Mouse (Mus musculus) CH12.LX (cell line): ENCODE results near the gene Mesp2. TPM values are rescaled to one million over a fixed set of nuclear protein-coding genes. Genes with fewer than 3 reads are reported as not detected.
A peak's percentile ranks its signal among the peaks of the same experiment; 100 is the strongest.

Experiments
- DNase-seq: peaks from one replicate; pipeline ENCODE4 v3.0.0-alpha.2; 2013; ENCODE audit errors: extremely low read depth
- H3K27ac ChIP-seq: 2 replicates; pipeline ENCODE4 v1.5.1; 2012; ENCODE audit warnings: low read depth, mild to moderate bottlenecking, control low read depth, moderate library complexity; ENCODE audit not compliant: insufficient read depth
- H3K27me3 ChIP-seq: replicated peaks from 2 replicates; pipeline ENCODE3; 2012; ENCODE audit warnings: inconsistent platforms
- H3K36me3 ChIP-seq, 2 experiments: replicated peaks in 1 of 2; 2 replicates each; pipeline versions ENCODE3 to v1.6.1; 2012; ENCODE audit warnings: inconsistent platforms in 1 of 2, low read length in 1 of 2, mild to moderate bottlenecking in 1 of 2, mixed read lengths in 1 of 2, moderate library complexity in 1 of 2; ENCODE audit not compliant: control insufficient read depth in 1 of 2, insufficient read depth in 1 of 2
- H3K4me1 ChIP-seq, 2 experiments: 2 replicates each; pipeline ENCODE4 v1.6.1; 2012; ENCODE audit warnings: inconsistent platforms in 1 of 2, moderate library complexity in 1 of 2; ENCODE audit not compliant: insufficient read depth in 2 of 2, control insufficient read depth in 1 of 2
- H3K4me2 ChIP-seq: 2 replicates; pipeline ENCODE4 v1.6.1; 2012; ENCODE audit warnings: low read depth, mild to moderate bottlenecking, control low read depth; ENCODE audit not compliant: poor library complexity, insufficient read depth, severe bottlenecking
- H3K4me3 ChIP-seq, 3 experiments: fragments of 150-350 bp in 1 of 3; sonication (generic) in 1 of 3; replicated peaks in 1 of 3; 2 replicates each; pipeline versions ENCODE3 to v1.5.1; 2011 to 2012; ENCODE audit warnings: low read depth in 2 of 3, low read length in 2 of 3, mild to moderate bottlenecking in 2 of 3, moderate library complexity in 2 of 3, control low read depth in 1 of 3, improper control_type of control experiment in 1 of 3, inconsistent platforms in 1 of 3, mixed read lengths in 1 of 3; ENCODE audit not compliant: poor library complexity in 1 of 3
- H3K79me2 ChIP-seq: replicated peaks from 2 replicates; pipeline ENCODE4 v1.6.1; 2012; ENCODE audit warnings: mild to moderate bottlenecking, moderate library complexity; ENCODE audit not compliant: control insufficient read depth, poor library complexity, insufficient read depth, severe bottlenecking; ENCODE audit errors: extremely low read depth
- H3K9ac ChIP-seq: 2 replicates; pipeline ENCODE4 v1.6.1; 2012; ENCODE audit warnings: low read depth, mild to moderate bottlenecking, control low read depth, moderate library complexity; ENCODE audit not compliant: insufficient read depth
- H3K9me3 ChIP-seq: replicated peaks from 2 replicates; pipeline ENCODE3; 2012; ENCODE audit warnings: low read length, inconsistent platforms, mixed read lengths
- CTCF ChIP-seq, 2 experiments: IDR thresholded peaks in 1 of 2; conservative IDR thresholded peaks in 1 of 2; 2 replicates each; pipeline ENCODE4 v1.5.1; 2011 to 2012; ENCODE audit warnings: low read depth in 2 of 2, low read length in 2 of 2, improper control_type of control experiment in 1 of 2, inconsistent platforms in 1 of 2, mild to moderate bottlenecking in 1 of 2, moderate library complexity in 1 of 2
- EP300 ChIP-seq: IDR thresholded peaks from 2 replicates; pipeline ENCODE4 v1.6.1; 2011; ENCODE audit warnings: low read length, improper control_type of control experiment
- ETS1 ChIP-seq: conservative IDR thresholded peaks from 2 replicates; pipeline ENCODE4 v1.6.1; 2012; ENCODE audit warnings: low read depth, mild to moderate bottlenecking, inconsistent platforms, low read length, improper control_type of control experiment, moderate library complexity
- KAT2A ChIP-seq: IDR thresholded peaks from 2 replicates; pipeline ENCODE4 v1.6.1; 2012; ENCODE audit warnings: low read length, improper control_type of control experiment, inconsistent platforms; ENCODE audit not compliant: insufficient replicate concordance
- MYC ChIP-seq: IDR thresholded peaks from 2 replicates; pipeline ENCODE4 v1.6.1; 2011; ENCODE audit warnings: low read depth, mild to moderate bottlenecking, improper control_type of control experiment, low read length
- RAD21 ChIP-seq: IDR thresholded peaks from 2 replicates; pipeline ENCODE4 v1.6.1; 2011; ENCODE audit warnings: low read depth, mild to moderate bottlenecking, low read length, improper control_type of control experiment, moderate library complexity
- SIN3A ChIP-seq: IDR thresholded peaks from 2 replicates; pipeline ENCODE4 v1.6.1; 2012; ENCODE audit warnings: low read length, improper control_type of control experiment, inconsistent platforms
- SMC3 ChIP-seq: IDR thresholded peaks from 2 replicates; pipeline ENCODE4 v1.6.1; 2011; ENCODE audit warnings: low read depth, low read length, improper control_type of control experiment
- TBP ChIP-seq: conservative IDR thresholded peaks from 2 replicates; pipeline ENCODE4 v1.6.1; 2011; ENCODE audit warnings: low read depth, low read length, improper control_type of control experiment
- UBTF ChIP-seq: IDR thresholded peaks from 2 replicates; pipeline ENCODE4 v1.6.1; 2012; ENCODE audit warnings: low read depth, mild to moderate bottlenecking, inconsistent platforms, low read length, improper control_type of control experiment, moderate library complexity
- ZKSCAN1 ChIP-seq: IDR thresholded peaks from 2 replicates; pipeline ENCODE4 v1.6.1; 2012; ENCODE audit warnings: low read depth, inconsistent platforms, low read length, improper control_type of control experiment, borderline replicate concordance
- dilution Hi-C: fragments of 300-500 bp; cut with MboI; formaldehyde crosslinking; loops from 2 replicates; pipeline ENCODE4 v1.14.3; 2020; ENCODE audit warnings: low sequenced_read_pairs; ENCODE audit not compliant: extremely low pct_unique_long_range_greater_than_20kb, extremely low pct_ligation_motif_present
- in situ Hi-C: fragments of 300-500 bp; cut with MboI; formaldehyde crosslinking; loops from 3 replicates; pipeline ENCODE4 v1.14.3; 2019; ENCODE audit warnings: low sequenced_read_pairs, low pct_ligation_motif_present, low pct_unique_long_range_greater_than_20kb, mixed read lengths
- polyA plus RNA-seq: library from polyadenylated mRNA; unstranded; fragments of >175 nt; gene quantifications from 2 replicates; pipeline ENCODE4 v1.2.1, GENCODE M21; 2012; ENCODE audit warnings: low read depth; ENCODE audit not compliant: insufficient read length
- total RNA-seq, 2 experiments: library from RNA; depleted of rRNA; stranded (reverse); fragments of 300-350 nt in 1 of 2; fragments of >200 nt in 1 of 2; gene quantifications; 2 replicates each; pipeline ENCODE4 v1.2.3; 2012 to 2014

Mesp2 gene
- total and polyA plus RNA-seq, 3 experiments, result not detected

GRCm38 (mm10) chr7:79780647-79781626 is 29.6 kb upstream of the Mesp2 start:
- no peak overlapping the region for H3K27ac ChIP-seq
- H3K4me1 ChIP-seq, result peaks cover 0 to 10% of the 10 kb centered on the region in 2 experiments; a peak in 3 of 4 replicates
- H3K27me3 ChIP-seq, result peaks cover 2% of the 10 kb centered on the region
- in situ Hi-C loops, result no loop called here
- peak overlapping the region in 2 of 3 experiments; percentile 10 to 22 for H3K4me3 ChIP-seq
- H3K9me3 ChIP-seq, result no peaks in the 10 kb centered on the region
- H3K4me2 ChIP-seq, result peak overlapping the region; percentile 48
- peak; percentile 66 for TF ChIP-seq RAD21
- TF ChIP-seq ZKSCAN1, result no peak
- peak; percentile 84 to 89 for TF ChIP-seq CTCF (conservative IDR thresholded peaks at IDR 0.05 in 1 of 2, IDR thresholded peaks at IDR 0.05 in 1 of 2; ENCODE audit: low read depth in 2 of 2, low read length in 2 of 2)
- TF ChIP-seq UBTF, result no peak
- TF ChIP-seq MYC, result peak; percentile 81
- TF ChIP-seq SMC3, result peak; percentile 61
- TF ChIP-seq, all 38 proteins: peak for 4
- Histone ChIP-seq H3K36me3 (no peaks in the 10 kb centered on the region), H3K79me2 (no peaks in the 10 kb centered on the region), H3K9ac (no peak overlapping the region)
- dilution Hi-C loops, result no loop called here
- DNase-seq, result peak; percentile 76

- Histone ChIP-seq H3K9ac (no peak overlapping the region), H3K36me3 (no peaks in the 10 kb centered on the region), H3K27me3 (peaks cover under 1% of the 10 kb centered on the region), H3K79me2 (no peaks in the 10 kb centered on the region)
- dilution Hi-C loops, result no loop called here
- in situ Hi-C loops, result no loop called here
- TF ChIP-seq EP300 (no peak), KAT2A (no peak), SIN3A (no peak), TBP (0 out of 2 replicates have a peak, but pooled peaks have one; percentile 30), ETS1 (no peak)
- TF ChIP-seq, all 38 proteins: peak for 1
- Histone ChIP-seq H3K4me1 (peaks cover 0 to 10% of the 10 kb centered on the region in 2 experiments; a peak in 3 of 4 replicates), H3K9me3 (no peaks in the 10 kb centered on the region), H3K4me2 (no peak overlapping the region), H3K27ac (no peak overlapping the region), H3K4me3 (no peak overlapping the region)
- DNase-seq, result no peak
Measured at GRCm38 (mm10) chr7:79781826-79782515, 28.6 kb upstream of the Mesp2 start.
